Mouse (Mus musculus): ENCODE data around the gene D2hgdh. TPM values are rescaled to one million over a fixed set of nuclear protein-coding genes. Genes with fewer than 3 reads are reported as not detected.
"Not testable (repeated sequence)": the region's sequence is repeated elsewhere in the genome, so short reads cannot be mapped to it uniquely, and the experiment has no call there.

D2hgdh gene
- polyA plus RNA-seq, 1 experiment from 2014 or later, result 17.2 TPM

DNA sequence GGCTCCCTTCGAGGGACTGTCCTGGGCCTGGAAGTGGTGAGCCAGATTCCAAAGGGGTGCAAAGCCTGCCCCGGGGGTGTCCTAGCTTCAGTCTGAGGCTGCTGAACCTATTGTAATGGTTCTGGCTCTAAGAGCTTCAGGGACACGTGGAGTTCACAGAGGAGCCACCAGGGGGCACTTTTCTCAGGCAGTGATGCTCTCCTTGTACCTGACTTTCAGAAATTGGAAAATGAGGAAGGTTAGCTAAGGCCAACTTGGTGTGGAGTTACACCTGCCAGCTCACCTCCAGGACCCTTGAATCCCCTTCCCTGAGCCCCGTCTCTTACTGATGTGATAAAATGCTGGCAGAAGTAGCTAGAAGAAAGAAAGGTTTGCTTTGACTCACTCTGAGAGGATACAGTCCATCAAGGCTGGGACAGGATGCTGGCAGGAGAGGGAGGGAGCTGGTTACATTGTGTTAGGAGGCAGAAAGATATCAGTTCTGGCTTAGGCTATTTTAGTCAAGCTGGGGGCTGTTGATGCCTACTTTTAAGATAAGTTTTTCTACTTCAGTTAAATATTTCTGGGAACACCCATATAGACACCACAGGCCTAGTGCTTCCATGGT lies 8.1 kb downstream of the D2hgdh start:
- not testable (repeated sequence) for H3K4me3 ChIP-seq; ATAC-seq (ENCODE audit: insufficient number of reproducible peaks, insufficient read depth, low FRiP score, low TSS enrichment)
- 87% methylated on average over 2 of the region's 4 CpGs for WGBS

DNA sequence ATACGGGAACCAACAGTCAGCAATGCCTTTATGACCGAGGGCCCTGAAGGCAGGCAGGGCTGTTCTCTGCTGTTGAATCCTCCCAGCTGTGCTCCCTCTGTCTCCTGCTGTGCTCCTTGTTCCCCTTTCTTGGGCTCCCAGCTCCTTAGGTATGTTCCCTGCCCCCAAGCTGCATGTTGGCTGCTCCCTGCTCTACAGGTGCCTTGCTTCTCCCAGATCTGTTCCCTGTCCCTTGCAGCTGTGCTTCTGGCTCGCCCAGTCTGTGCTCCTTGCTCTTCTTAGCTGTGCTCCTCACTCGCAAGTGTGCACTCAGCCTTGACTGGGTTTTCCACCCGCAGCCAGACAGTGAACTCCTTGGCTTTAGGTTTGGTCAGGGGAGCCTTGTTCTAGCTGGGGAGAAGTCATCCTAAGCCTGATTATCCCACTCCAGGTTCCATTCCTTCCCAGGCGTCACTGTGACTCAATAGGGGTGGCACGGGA lies 10.0 kb downstream of the D2hgdh start:
- no peak for ATAC-seq (ENCODE audit: insufficient number of reproducible peaks, insufficient read depth, low FRiP score, low TSS enrichment)
- no peak overlapping the region for H3K9ac ChIP-seq
- peaks cover 26% of the 10 kb centered on the region for H3K36me3 ChIP-seq
- H3K9me3 ChIP-seq, result no peaks in the 10 kb centered on the region
- no peak overlapping the region for H3K27ac ChIP-seq
- no peak overlapping the region for H3K4me3 ChIP-seq
- H3K4me2 ChIP-seq (replicated peaks), result no peak overlapping the region
- no peaks in the 10 kb centered on the region for H3K4me1 ChIP-seq
- H3K27me3 ChIP-seq, result no peaks in the 10 kb centered on the region
- 91% methylated on average over 7 of the region's 7 CpGs for WGBS

More for the DNA sequence above, 8.1 kb downstream of the D2hgdh start:
- H3K27ac ChIP-seq; H3K4me2 ChIP-seq (replicated peaks); H3K4me1 ChIP-seq; H3K9ac ChIP-seq; H3K27me3 ChIP-seq; H3K9me3 ChIP-seq: not testable (repeated sequence)
- peaks cover 24% of the 10 kb centered on the region for H3K36me3 ChIP-seq

DNA sequence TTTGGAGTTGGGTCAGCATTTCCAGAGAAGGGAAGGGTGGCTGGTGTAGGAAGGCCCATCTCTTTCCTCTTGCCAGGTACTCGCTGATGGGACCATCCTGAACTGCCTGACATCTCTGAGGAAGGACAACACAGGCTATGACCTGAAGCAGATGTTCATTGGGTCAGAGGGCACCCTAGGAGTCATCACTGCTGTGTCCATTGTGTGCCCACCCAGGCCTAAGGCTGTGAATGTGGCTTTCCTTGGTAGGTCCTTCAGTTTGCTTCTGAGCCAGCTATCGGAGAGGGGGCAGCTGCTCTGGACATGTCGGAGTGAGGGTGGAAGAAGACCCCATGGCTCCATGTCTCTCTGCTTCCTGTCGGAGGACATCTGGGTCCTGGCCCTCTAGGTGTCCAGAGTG lies 10.5 kb downstream of the D2hgdh start:
- WGBS, result 90% methylated on average over 4 of the region's 4 CpGs
- H3K4me3 ChIP-seq, result no peak overlapping the region
- no peak for ATAC-seq (ENCODE audit: insufficient number of reproducible peaks, insufficient read depth, low FRiP score, low TSS enrichment)
- no peaks in the 10 kb centered on the region for H3K4me1 ChIP-seq
- peaks cover 24% of the 10 kb centered on the region for H3K36me3 ChIP-seq
- H3K27me3 ChIP-seq, result no peaks in the 10 kb centered on the region
- H3K9ac ChIP-seq, result no peak overlapping the region
- no peaks in the 10 kb centered on the region for H3K9me3 ChIP-seq
- H3K27ac ChIP-seq, result no peak overlapping the region
- no peak overlapping the region for H3K4me2 ChIP-seq (replicated peaks)

DNA sequence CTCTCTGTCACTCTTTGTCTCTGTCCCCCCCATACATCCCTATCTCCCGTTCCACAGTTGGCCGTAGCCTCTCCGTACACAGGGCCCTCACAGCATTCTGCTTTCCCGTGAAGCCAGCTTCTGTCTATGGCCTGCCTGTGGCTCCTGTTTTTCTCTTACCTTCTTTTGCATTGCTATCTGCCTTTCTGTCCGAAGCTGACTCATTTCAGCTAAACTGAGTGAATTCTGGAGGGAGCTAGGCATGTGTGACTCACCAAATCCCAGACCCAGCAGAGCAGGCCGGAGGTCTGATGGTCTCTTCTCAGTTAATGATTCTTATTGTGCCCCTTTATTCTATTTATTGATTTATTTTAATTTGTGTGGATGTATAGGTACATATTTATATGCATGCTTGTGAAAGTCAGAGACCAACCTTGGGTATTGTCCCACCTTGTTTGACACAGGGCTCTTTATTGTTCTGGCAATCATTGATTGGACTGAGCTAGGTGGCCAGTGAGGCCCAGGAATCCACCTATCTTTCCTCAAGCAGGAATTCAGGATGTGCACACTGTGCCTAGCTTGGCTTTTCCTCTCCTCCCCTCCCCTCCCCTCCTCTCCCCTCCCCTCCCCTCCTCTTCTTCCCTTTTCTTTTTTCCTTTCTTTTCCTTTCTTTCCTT lies 11.3 kb downstream of the D2hgdh start:
- ATAC-seq (ENCODE audit: insufficient number of reproducible peaks, insufficient read depth, low FRiP score, low TSS enrichment), result no peak
- 88% methylated on average over 6 of the region's 6 CpGs for WGBS
- peaks cover 24% of the 10 kb centered on the region for H3K36me3 ChIP-seq
- H3K4me1 ChIP-seq, result no peaks in the 10 kb centered on the region
- H3K4me2 ChIP-seq (replicated peaks), result no peak overlapping the region
- H3K4me3 ChIP-seq, result no peak overlapping the region
- no peak overlapping the region for H3K9ac ChIP-seq
- no peaks in the 10 kb centered on the region for H3K27me3 ChIP-seq
- H3K27ac ChIP-seq, result no peak overlapping the region
- H3K9me3 ChIP-seq, result no peaks in the 10 kb centered on the region

DNA sequence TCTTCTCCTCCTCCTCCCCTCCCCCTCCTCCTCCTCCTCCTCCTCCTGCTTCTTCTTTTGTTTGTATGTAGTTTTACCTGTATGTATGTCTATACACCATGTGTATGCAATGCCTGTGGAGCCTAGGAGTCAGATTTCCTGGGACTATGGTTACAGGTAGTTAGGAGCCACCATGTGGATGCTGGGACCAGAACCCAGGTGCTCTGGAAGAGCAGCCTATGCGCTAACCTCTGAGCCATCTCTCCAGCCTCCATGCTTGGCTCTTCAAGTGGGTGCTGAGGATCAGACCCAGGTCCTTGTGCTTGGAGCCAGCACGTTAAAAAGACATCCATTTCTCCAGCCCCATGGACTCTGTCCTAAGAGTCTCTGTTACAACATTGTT lies 11.8 kb downstream of the D2hgdh start:
- Histone ChIP-seq H3K27me3 (no peaks in the 10 kb centered on the region), H3K4me1 (no peaks in the 10 kb centered on the region), H3K4me2 (replicated peaks) (no peak overlapping the region), H3K4me3 (no peak overlapping the region), H3K27ac (no peak overlapping the region), H3K9ac (no peak overlapping the region), H3K36me3 (peaks cover 24% of the 10 kb centered on the region), H3K9me3 (no peaks in the 10 kb centered on the region)
- ATAC-seq (ENCODE audit: insufficient number of reproducible peaks, insufficient read depth, low FRiP score, low TSS enrichment), result no peak
- 83% methylated on average over 2 of the region's 2 CpGs for WGBS

DNA sequence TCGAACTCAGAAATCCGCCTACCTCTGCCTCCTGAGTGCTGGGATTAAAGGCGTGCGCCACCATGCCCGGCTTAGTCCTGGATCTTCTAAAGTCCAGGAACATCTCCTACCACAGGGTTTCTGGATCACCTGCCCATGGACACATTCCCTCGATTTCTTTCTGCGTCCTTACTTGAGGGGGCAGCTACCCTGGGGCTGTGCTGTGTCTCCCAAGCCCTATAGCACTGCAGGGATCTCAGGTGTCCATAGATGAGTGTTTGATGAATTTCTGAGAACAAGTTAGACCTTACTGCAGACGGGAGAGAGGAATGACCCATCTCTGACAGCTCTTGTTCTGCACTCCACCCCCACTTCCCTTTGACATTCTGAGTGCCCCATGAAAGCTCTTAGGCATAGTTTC lies 12.6 kb downstream of the D2hgdh start:
- H3K27ac ChIP-seq, result no peak overlapping the region
- H3K36me3 ChIP-seq, result peaks cover 24% of the 10 kb centered on the region
- H3K4me3 ChIP-seq, result no peak overlapping the region
- no peaks in the 10 kb centered on the region for H3K9me3 ChIP-seq
- WGBS, result 94% methylated on average over 8 of the region's 8 CpGs
- no peaks in the 10 kb centered on the region for H3K27me3 ChIP-seq
- no peak for ATAC-seq (ENCODE audit: insufficient number of reproducible peaks, insufficient read depth, low FRiP score, low TSS enrichment)
- no peaks in the 10 kb centered on the region for H3K4me1 ChIP-seq
- H3K4me2 ChIP-seq (replicated peaks), result no peak overlapping the region
- no peak overlapping the region for H3K9ac ChIP-seq

DNA sequence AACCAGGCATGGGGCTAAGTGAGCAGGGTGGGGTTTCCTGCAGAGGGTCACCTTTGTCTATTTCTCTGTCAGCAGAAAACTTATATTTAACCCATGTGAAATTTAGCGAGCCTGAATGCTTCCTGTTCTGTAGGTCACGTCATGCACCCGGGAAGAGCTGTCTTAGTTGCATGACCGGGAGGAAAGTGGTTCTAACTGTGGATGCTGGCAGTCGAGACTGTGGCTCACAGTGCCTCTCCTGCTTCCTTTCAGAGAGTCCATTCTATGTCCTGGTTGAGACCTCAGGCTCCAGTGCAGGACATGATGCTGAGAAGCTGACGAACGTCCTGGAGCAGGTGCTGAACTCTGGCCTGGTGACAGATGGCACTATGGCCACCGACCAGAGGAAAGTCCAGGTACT lies 13.9 kb downstream of the D2hgdh start:
- H3K36me3 ChIP-seq, result peaks cover 24% of the 10 kb centered on the region
- not testable (repeated sequence) for H3K4me3 ChIP-seq; H3K9me3 ChIP-seq; H3K4me1 ChIP-seq; H3K27ac ChIP-seq; H3K27me3 ChIP-seq; ATAC-seq (ENCODE audit: insufficient number of reproducible peaks, insufficient read depth, low FRiP score, low TSS enrichment); H3K9ac ChIP-seq; H3K4me2 ChIP-seq (replicated peaks)
- WGBS, result 80% methylated on average over 7 of the region's 8 CpGs

DNA sequence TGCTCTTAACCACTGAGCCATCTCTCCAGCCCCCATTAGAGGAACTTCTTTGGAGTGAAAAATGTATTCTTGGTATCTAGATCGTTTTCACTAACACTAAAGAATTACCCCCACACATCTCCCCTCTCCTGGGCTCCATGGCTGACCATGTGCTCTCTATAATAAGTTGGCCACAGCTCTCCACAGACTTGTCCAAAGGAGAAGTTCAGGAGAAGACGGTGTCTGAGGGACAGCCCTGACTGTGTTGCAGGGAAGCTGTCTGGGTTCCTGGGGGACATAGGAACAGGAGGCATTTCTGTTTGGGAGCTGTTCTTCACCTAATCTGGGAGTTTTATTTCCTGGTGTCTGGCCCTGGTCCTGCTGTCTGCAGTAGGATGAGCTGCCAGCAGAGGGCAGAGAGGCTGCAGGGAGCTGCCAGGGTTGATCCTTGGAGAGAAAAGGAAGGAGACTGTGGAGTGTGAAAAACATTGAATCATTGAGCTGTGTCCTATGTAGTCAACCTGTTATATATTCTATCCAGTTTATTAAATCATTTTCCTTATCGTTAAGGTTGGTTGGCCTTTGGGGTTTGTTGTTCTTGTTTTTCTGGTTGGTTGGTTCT lies 21.2 kb downstream of the D2hgdh start:
- not testable (repeated sequence) for H3K36me3 ChIP-seq; H3K4me3 ChIP-seq; H3K4me2 ChIP-seq (replicated peaks); H3K4me1 ChIP-seq; H3K27ac ChIP-seq; H3K27me3 ChIP-seq; ATAC-seq (ENCODE audit: insufficient number of reproducible peaks, insufficient read depth, low FRiP score, low TSS enrichment); H3K9me3 ChIP-seq; H3K9ac ChIP-seq
- 89% methylated on average over 2 of the region's 3 CpGs for WGBS

DNA sequence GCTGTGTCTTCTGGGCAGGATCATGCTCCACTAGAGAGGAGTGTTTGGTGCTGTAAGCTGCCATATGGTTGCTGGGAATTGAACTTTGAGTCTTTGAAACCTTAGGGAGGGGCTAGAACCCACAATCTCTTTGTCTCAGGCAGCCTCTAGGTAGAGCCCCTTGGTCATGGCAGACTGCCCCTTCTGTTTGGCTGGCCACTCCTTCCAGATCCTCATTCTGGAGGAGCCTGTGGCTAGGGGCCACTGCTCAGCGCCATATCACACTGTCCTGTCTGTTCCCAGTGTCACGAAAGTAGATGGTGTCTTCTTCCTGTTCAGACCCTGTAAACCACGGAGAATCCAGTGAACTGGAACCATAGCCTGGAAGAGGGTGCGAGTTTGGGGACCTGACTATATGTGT lies 31.1 kb downstream of the D2hgdh start:
- not testable (repeated sequence) for H3K9ac ChIP-seq; H3K27ac ChIP-seq; H3K4me1 ChIP-seq; H3K27me3 ChIP-seq; H3K9me3 ChIP-seq; ATAC-seq (ENCODE audit: insufficient number of reproducible peaks, insufficient read depth, low FRiP score, low TSS enrichment); H3K4me2 ChIP-seq (replicated peaks); H3K36me3 ChIP-seq; H3K4me3 ChIP-seq
- WGBS, result 85% methylated on average over 4 of the region's 4 CpGs

DNA sequence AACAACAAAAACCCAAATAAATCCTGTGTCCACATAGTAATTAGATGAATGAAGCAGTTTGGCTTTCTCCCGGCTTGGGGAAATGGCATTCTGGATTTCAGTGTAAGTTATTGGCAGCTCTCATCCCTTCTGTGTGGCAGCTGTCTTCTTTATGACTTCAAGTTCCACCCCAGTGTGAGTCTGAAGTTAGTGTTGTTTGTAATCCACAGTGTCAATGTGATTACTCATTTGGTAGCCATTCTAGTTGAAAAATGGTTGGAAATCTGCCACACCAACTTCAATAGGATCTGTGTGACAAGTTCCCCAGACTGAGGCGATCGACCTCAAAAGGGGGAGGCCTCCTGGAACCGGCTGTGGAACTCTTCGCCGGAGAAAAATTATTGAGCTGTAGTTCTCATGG lies 32.7 kb downstream of the D2hgdh start:
- Histone ChIP-seq H3K4me1 (no peaks in the 10 kb centered on the region), H3K4me2 (replicated peaks) (no peak overlapping the region), H3K9me3 (no peaks in the 10 kb centered on the region), H3K36me3 (no peaks in the 10 kb centered on the region), H3K9ac (no peak overlapping the region), H3K4me3 (no peak overlapping the region), H3K27ac (no peak overlapping the region), H3K27me3 (no peaks in the 10 kb centered on the region)
- 90% methylated on average over 6 of the region's 6 CpGs for WGBS
- ATAC-seq (ENCODE audit: insufficient number of reproducible peaks, insufficient read depth, low FRiP score, low TSS enrichment), result no peak

DNA sequence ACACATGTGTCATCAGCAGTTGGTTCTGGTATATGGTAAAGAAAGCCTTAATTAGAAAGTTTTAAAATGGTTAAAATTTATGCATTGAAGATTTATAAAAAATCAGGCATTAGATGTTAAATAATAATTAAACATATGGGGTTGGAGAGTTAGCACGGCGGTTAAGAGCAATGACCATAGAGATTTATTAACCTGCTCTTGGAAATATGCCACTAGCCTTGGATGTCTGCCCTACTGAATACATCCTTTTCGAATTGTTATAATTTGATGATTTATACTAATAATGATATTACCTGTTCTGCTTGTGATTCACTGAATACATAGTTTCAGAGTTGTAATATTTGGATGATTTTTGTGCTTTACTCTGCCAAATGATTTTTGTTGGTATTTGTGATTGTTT lies 33.3 kb downstream of the D2hgdh start:
- H3K27ac ChIP-seq, result no peak overlapping the region
- H3K9ac ChIP-seq, result no peak overlapping the region
- H3K4me2 ChIP-seq (replicated peaks), result no peak overlapping the region
- H3K36me3 ChIP-seq, result no peaks in the 10 kb centered on the region
- no peak for ATAC-seq (ENCODE audit: insufficient number of reproducible peaks, insufficient read depth, low FRiP score, low TSS enrichment)
- no peaks in the 10 kb centered on the region for H3K27me3 ChIP-seq
- no peaks in the 10 kb centered on the region for H3K4me1 ChIP-seq
- H3K9me3 ChIP-seq, result no peaks in the 10 kb centered on the region
- H3K4me3 ChIP-seq, result no peak overlapping the region
- 90% methylated on average over 3 of the region's 3 CpGs for WGBS

DNA sequence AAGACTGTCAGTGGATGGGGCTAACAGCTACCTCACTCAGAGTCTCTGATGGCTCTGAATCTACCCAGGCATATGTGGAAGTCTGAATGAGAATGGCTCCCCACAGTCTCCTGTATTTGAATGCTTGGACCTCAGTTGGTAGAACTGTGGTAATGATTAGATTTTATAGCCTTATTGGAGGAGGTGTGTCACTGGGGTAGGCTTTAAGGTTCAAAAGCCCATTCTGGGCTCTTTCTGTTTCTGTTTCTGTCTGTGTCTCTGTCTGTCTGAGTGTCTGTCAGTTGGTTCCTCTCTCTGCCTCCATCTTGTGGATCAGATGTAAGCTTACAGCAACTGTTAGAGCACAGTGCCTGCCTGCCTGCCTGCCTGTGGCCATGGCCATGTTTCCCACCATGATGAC lies 34.9 kb downstream of the D2hgdh start:
- no peak for ATAC-seq (ENCODE audit: insufficient number of reproducible peaks, insufficient read depth, low FRiP score, low TSS enrichment)
- no peaks in the 10 kb centered on the region for H3K27me3 ChIP-seq
- no peaks in the 10 kb centered on the region for H3K36me3 ChIP-seq
- no peak overlapping the region for H3K4me3 ChIP-seq
- no peaks in the 10 kb centered on the region for H3K9me3 ChIP-seq
- H3K27ac ChIP-seq, result no peak overlapping the region
- H3K4me2 ChIP-seq (replicated peaks), result no peak overlapping the region
- H3K9ac ChIP-seq, result no peak overlapping the region
- H3K4me1 ChIP-seq, result no peaks in the 10 kb centered on the region

Data from embryonic facial prominence, embryonic 12.5 days (tissue).